Mouse (Mus musculus) adrenal gland (tissue): ENCODE results near the gene Samd7.

ENCODE experiments used
- intact Hi-C: fragments of 180-260 bp; cut with DNase I; formaldehyde crosslinking; loops from one replicate; pipeline ENCODE4 v1.15.1; 2025

Gene Samd7

DNA sequence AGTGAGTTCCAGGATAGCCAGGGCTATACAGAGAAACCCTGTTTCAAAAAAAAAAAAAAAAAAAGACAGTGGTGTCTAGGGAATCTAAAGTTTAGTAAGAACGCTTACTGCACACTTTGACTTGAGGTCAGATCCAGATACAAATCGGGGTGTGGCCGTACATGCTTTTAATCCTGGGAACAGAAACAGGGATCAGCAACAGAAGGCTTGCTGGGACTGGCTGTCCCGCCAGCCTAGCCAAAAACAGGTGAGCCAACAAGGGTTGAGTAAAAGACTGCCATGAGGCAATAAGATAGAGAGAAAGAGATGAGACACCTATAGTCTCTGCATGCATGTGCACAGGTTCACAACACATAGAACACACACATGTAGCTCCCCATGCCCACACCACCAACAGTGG is 8.6 kb downstream of the Samd7 start:
- intact Hi-C loops, result no loop called here

DNA sequence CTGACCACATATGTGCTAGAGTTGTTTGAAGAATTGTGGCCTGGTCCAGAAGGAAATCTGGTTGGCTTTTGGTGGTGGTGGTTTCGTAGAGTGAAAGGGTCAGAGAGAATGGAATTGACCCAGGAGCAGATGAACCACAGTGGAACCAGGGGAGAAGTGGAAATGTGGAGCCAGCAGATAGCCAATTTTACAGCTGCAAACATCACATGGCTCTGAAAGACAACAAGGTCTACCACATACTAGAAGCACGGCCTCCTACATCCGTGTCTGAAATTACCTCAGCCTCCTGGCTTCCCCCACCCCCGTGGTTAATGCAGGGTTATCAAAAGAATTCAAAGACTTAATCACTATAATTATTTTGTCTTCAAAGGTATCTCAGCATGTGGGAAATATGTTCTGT is 18.8 kb downstream of the Samd7 start:
- intact Hi-C loops, result no loop called here

DNA sequence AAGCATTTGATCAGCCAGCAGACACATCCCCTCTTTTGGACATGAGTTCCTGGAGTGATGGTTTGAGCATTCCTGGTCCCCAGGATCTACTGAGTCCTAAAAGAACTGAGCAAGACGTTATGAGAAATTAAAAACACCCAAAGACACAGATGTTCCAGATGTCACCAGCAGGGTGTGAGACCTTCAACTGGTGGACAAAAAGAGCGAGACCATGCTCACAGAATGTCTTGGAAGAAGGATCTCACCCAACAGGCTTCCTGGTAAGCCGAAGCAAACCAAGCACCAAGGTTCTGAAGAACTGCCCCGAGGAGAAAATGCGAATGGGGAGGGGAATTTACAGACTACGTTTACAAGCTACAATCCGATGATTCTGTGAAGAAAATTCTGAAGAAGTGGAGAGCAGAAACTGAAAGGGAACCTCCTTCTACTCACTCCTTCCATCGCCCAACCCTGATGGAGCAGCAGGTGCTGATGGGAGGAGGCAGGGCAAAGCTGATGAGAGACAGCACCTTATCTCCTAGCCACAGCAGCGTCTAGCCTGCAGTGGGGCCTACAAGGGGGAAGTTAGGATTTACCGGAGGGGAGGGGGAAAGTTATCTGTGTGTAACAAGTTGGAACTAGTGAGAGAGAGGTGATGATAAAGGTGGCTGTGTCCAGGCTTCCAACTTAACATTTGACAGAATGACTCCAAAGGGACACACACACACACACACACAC is 19.4 kb downstream of the Samd7 start:
- intact Hi-C loops, result no loop called here

DNA sequence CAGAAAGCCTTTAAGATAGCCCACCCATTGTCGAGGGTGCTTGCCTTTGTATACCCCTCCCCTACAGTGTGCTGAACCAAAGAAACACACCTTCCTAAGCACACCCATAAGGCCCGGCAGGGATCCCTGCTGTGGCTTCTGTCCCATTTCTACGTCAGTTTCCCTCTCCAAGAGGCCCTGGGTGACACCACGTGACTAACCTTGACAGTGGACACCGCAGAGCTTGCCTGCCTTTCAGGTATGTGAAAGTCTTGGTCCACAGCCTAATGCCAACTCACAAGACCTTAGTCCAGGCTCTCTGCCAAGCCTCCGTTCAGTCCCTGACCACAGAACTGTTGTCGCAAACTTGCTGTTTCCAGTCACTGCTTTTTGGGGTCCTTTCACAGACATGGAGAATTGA is 20.1 kb downstream of the Samd7 start:
- intact Hi-C loops, result no loop called here

DNA sequence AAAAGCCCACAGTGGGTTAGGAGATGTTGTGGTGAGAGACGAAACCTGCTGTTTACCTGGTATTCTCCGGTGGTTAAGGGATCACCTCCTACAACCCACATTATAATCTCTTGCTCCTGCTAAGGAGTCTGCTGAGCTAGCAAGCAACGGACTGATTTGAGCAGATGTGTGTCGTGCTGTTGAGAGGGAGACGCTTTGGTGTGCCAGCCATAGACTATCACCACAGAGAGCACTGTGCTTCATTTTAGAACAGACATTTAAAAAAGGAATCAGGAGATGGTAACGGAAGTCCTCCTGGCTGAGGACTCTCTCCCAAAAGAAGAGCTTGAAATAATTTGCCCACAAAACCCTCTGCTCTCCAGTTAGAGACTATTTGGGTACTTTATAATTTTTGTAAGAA is 21.2 kb downstream of the Samd7 start:
- intact Hi-C loops, result no loop called here

DNA sequence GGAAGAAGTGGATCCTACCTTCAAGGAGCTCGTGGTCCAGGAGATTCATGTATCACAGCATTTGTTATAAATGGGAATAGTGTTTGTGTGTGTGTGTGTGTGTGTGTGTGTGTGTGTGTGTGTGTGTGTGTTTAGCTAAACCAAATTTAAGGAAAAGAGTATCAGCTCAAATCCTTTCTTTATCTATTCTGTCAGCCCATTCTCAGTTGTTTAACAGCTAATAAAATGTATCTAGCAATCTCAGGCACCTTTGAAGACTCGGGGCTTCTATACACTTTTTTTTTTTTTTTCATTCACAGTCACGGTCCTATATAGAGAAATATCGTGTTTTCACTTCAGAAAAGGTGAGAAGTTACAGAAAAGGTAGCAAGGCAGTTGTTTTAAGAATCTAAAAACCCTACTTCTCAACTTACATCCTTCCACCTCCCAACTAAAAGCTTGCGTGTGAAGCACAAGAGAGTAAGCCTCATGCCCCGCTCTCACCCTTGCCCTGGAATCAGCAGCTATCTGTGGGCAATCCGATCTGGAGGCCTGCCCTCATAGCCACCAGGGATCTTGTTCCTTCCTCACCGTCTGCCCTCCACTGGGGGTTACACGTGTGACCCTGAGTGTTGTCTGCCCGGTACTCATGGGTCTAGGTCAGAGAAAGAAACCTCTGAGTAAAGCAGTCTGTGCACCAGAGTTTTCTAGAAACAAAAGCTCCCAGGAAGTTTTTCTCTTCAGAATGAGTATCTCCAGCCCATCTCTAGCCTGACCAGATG is 23.8 kb downstream of the Samd7 start:
- intact Hi-C loops, result no loop called here

DNA sequence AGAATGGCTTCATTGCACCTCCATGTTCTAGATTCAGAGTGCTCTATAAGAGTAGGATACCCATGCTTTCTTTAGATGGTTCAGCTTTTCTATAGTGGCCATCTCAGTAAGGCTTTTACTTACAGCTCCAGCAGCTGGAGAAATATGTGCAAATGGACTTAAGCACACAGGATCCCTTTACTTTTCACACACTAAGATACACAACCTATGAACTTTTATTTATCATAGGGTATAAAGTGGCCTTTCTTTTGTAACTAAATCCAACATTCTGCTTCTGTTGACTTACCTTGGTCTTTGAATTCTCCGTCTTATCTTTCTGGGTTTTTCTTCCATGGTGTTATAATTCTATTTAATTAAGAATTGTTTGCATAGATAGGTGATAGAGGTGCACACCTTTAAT is 25.5 kb downstream of the Samd7 start:
- intact Hi-C loops, result no loop called here

DNA sequence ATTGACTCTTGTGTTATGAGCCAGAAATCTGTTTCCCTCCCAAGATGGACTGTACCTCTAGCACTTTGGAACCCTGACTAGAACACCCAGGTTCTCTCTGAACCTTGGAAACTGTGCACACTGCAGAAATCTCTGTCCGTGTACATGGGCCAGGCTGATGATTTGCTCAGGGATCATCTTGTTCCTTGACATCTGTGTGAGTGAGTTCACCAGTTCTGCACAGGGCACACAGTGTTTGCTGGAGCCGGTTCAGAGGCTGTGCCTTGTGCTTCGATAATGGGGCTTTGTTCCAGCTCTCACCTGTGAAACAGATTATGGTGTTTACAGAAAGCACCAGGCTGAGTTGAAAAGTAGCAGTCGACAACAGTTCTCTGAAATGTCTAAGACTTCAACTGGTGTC is 26.5 kb downstream of the Samd7 start:
- intact Hi-C loops, result no loop called here

DNA sequence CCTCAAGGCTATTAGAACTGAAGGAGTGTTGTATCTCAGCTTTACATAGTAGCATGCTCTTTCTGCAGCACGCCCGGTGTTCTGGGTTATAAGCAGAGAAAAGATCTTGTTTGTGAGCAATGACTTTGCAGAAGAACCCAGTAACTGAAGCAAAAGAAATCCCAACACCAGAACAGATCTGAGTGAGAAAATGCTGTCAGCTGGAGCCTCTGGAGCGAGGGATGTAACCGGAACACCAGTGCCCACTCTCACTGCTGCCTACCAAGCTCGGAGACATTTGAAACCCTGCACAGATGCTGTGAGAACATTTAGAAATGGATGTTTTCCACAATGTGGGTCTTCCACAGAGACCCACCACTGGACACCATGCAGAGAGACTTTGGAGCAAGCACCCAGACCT is 28.6 kb downstream of the Samd7 start:
- intact Hi-C loops, result no loop called here

DNA sequence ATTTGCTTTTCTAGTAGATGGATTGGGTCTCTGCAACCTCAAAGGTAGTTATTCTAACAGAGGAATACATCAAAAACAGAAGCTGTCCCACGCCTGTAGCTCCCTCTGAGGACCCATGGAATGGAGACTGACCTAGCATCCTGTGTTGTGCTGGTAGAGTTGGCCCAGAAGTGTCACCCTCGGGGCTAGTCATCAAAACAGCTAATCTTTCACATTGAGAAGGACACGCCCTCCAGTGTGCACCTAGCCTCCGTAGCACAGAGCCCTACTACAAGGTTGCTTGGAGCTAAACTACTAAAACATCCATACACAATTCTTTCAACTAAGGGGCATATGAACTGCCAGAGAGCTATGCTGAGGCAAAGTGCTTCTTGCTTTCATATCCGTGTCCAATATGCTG is 31.9 kb downstream of the Samd7 start:
- intact Hi-C loops, result no loop called here

DNA sequence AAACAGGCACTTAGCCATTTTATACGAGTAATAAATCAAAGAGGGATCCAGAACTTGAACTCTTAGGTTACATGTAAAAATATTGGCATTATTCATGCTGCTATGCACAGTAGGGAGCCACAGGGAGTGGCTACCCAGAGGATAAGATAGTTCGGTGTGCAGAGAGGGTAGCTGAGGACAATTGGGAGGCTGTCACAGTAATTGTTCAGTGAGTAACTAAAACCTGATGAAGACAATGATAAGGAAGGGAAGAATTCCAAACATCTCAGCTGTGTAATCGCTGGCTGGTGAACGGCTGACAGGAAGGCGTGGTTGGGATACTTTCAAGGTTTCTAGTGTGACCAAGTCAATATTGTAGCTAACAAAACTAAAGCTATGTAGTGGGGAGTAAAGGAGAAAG is 42.4 kb downstream of the Samd7 start:
- intact Hi-C loops, result no loop called here

DNA sequence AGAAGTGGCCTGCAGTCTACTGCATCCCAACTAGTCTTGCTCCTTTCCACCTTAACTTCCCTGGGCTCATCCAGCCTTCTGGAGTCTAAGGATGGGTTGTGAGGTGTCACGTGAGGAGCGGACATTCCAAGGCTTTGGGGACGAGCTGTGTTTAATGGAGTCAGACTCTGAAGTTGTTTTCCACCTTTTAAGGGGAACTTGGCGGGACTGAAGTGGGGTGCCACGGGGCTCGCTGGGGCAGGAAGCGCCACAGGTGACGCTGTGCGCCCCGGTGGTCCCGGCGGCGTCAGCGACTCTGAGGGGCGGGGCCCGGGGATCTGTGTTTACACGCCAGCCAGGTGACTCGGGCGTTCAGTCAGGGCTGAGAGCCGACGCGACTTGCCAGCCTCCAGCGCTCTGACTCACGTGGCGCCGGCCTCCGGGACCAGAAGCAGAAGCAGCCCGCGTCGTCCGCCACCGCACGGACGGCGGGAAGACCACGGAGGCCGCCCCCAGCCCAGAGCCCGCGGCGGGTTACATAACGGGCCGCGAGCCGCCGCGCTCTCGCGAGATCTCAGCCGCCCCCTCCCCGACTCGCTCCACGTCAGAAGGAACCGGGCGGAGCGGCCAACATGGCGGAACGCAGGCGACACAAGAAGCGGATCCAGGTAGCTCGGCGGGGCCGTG is 46.8 kb downstream of the Samd7 start, which contains the start of gene Sec62:
Gene Sec62, plus strand, starts transcription at position 139 of the 666 bp plus-strand sequence.
- intact Hi-C loops, result loop anchor here (5.0 to 10.0 kb wide), 2 partner anchors 172 to 191 kb away; partner anchors contain the start of genes Mynn and Phc3

DNA sequence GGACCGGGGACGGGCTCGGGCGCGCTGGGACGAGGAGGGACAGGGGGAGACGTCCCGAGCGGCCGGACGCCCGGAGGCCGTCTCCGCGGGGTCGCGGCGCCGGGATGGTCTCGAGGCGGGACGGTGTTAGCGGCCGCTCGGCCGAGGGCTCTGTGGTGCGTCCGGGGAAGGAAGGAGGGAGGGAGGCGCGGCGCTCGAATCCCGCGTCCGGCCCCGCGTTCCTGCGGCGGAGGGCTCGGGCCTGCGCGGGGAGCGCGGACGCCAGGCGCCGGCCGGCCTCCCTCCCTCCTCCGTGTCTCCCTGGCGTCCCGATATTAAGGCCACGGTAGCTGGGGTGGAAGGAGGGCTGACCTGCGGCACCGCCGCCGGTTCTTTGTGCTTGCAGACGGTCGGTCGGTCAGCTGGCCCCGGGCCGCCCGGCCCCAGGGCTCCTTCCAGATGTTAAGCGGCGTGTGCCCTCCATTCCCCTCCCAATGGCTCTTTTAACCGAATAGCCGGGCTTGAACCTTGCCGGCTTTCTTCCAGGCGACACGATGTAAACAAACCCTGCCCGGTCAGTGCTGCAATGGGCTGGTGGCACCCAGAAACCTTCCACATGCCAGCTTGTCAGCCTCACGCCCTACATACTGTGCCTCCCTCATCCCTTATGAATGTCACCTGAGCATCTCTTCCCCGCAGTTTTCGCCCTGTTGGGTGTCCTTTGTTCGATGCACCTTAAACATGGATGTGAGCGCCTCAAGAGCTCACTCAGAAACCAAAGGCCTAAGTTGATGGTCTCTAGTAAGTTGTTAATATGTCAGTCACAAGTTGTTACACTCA is 47.5 kb downstream of the Samd7 start:
- intact Hi-C loops, result loop anchor here (5.0 to 10.0 kb wide), 2 partner anchors 171 to 191 kb away; partner anchors contain the start of genes Mynn and Phc3

DNA sequence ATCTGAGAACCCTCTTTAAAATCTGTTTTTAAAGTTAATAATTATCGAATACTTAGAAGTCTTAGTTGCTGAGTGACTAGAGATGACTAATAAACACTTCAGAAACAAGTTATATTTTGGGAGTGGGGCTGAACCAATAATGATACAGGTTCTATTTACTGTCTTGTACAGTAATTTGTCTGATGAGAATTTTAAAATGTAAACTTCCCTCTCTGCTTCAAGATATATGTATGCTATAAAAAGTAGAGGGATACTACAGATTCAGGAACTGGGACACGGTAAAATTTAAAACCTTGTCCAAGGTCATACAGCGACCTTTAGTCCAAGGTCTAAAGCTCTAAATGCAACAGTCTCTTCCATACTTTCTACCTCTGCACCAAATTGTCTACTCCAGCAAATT is 56.1 kb downstream of the Samd7 start:
- intact Hi-C loops, result no loop called here

DNA sequence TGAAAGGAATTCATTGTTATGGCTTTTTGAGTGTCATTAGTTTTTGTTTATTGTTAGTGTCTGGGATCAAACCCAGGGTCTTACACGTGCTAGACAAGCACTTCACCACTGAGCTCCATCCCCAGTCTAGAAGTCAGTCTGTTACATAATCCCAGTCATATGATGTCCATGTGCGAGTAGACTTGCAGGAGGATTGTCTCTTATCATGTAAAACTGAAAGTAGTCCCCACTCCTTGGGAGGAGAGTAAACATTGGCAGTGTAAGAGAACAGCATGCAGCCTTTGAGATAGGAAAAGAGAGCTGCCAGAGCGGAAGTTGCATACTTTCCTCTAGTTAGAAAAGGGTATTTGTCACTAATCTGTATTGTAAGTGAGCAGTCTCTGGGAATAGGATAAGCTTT is 66.8 kb downstream of the Samd7 start:
- intact Hi-C loops, result no loop called here
